Mouse (Mus musculus) urinary bladder, postnatal 4 days (tissue): Measurements from ENCODE around the gene Ascc3.

Experiments
- DNase-seq, 2 experiments: peaks; one replicate each; pipeline ENCODE4 v3.0.0; 2021 to 2022; ENCODE audit warnings: low spot score in 2 of 2

Ascc3 gene

DNA sequence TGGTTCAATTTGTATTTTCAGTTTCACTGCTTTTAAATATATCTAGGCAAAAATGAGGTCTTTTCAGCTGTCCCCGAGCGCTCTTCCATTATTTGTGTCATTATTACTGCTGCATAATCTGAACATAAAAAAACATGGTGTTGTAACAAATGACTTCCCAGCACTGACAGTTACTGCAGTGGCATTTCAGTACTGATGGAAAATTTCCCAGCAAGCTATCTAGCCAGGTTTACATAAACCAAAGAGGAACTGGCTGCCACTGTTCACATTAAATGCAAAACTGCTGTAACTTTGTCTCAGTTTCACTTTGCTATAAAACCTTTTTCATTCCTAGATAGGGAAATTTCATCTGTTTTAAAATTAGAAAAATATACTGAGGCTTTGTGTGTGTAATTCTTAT is 170.5 kb downstream of the Ascc3 start:
- DNase-seq = no peak

DNA sequence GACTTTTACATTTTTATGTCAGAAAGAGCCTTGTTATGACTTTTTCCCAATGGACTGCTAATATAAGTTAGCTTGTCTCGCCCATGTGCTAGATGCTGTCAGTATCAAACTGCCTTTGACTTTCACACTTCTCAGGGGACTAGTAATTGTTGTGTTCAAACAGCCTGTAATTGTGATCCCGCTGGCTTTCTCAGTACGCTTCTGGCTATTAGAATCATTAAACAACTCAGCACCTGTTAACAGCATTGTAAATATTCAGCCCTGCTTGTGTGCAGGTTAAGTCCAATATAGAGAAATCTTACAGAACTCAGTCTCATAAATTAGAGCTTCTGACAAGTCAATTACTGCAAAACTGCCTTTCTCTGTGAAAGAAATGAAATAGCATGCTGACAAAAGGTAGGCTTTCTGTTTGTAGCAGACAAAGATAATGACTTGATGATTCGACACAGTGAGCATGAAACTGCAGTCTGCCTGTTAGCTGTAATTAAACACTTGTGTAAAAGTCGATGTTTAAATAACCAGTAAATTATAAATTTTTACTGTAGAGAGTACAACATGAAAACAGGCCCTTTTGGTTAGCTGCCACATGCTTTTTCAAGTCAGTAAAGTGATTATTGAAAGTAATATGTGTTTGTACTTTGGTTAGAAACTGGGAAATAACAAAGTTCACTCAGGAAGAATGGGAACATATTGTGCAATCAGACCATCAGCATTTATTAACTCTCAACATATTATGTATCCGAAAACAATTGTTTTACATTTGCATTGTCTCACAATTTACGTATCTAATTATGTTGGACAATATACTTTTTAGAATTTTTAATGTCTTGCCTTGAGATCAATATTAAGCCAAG is 171.2 kb downstream of the Ascc3 start:
- no peak for DNase-seq

DNA sequence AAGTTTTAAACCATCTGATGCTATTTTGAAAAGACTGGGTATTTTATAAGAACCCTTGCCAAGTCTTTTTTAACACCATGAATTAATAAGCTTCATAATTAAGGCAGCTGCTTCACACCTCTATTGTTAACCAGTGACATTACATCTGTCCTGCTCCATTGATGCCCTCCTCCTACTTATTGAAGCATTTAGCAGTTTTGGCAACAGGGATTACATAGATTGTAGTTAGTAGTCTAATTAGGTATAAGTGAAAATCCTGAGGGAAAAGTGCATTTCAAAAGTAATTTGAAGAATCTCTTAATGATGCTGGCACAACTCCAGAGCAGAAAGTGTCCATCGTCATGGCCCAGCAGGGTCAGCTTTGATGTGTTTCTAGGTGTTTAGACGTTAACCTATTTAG is 180.3 kb downstream of the Ascc3 start:
- DNase-seq = no peak

DNA sequence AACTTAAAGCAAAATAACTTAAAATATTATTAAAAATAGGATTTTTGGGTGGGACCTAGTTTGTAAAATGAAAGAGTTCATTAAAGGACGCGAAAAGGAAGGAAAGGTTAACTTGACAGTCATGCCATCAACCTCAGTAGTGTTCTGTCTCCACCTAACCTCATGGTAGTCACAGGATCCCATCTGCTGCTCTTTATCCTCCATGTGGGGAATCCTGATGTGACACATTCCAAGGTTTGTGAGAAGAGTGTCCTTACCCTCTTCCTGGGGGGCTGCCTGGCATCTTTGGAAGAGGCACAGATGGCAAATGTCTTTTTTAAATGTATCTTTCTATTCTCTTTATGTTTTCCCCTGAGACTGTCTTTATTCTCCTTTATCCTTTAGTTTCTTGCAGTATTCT is 181.4 kb downstream of the Ascc3 start:
- no peak for DNase-seq

DNA sequence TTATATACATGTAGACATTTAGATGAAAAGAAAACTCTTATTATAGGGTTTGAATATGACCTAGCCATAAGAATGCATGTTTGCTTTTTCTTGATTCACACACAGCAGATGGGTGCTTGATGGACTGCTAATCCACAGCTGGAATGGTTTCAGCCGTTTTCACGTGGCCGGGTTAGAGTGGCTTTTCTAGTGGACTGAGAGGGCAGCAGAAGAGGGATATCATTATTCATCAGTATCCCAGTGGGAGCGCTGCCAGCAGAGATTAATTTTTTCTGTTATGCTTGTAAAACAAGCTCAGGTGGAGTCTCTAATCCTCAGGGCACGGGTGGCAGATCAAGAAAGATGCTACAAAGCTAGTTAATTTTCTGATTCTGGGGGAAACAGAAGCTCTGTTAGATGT is 200.4 kb downstream of the Ascc3 start:
- no peak for DNase-seq

DNA sequence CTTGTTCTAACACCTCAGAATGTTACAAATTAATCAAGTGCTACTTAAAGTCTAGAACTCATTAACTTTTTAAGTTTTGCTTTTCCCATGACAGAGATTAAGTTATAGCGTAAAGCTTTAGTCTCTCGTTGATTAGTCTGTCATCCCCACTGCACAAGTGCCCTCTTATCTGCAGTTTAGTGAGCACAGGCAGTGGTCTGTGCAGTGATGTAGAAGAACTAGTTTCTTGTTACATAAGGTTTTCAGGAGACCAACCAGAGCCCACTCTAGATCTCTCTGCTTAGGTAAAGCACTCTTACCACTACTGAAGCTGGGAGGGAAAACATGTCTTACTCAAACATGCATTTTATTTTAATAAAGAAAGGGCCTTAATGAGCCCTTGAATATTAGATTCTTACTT is 209.1 kb downstream of the Ascc3 start:
- no peak for DNase-seq

DNA sequence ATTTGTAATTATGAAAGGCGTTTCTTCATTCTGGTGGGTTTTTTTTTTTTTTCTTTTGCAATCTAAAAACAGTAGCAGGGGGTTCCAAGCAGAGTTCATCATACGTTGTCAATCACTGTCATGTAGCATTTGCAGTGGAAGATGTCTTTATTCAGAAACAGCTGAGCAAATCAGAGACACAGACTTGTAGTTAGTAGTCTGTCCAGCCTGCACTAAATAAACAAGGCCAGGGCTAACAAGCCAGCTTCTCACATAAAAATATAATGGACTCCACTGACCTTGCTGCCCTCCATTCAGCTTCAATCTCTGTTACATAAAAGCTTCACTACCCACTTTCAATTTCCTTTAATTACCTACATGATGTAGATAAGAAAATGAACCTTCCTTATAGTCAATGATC is 209.9 kb downstream of the Ascc3 start:
- DNase-seq = no peak

DNA sequence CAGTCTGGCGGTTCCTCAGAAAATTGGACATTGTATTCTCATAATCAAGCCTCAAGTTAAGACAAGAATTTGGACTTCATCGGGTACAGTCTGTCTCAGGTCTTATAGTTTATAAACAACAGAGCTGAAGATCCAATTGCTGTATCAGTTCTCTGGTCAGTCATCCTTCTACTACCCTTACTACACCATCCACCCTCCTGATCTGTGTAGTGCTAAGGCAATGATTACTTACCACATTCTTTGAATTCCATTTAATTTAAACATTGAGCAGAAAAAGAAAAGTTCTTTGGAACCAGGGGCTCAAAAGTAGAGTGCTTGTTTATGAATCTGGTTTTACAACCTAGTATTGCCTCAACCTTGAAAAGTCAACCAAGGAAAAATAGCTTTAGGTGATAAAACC is 213.7 kb downstream of the Ascc3 start:
- no peak for DNase-seq

DNA sequence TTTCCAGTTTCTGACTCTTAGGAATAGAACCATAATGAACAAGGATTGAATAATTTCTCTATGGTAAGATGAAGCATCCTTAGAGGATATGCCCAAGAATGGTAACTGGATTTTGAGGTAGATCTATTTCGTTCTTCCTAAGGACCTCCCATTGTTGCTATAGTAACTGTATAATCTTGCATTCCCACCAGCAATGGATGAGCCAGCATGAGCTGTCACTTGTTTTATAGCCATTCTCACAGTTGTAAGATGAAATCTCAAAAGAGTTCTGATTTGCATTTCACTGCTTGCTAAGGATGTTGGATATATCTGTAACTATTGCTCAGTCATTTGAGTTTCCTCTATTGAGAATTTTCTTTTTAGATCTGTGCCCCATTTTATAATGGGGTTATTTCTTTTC is 229.9 kb downstream of the Ascc3 start:
- DNase-seq = no peak

DNA sequence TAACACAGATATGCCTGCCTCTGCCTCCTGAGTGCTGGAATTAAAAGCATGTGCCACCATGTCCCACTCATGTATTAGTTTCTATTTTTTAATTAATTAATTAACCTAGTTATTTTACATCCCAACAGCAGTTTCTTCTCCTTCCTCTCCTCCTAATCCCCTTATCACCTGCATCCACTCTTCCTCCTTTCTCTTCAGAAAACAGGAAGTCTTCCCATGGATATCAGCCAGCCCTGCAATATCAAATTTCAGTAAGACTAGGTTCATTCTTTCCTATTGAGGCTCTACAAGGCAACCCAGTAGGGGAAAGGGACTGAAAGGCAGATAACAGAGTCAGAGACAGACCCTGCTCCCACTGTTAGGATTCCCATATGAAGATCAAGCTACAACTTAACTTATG is 234.4 kb downstream of the Ascc3 start:
- DNase-seq = no peak

DNA sequence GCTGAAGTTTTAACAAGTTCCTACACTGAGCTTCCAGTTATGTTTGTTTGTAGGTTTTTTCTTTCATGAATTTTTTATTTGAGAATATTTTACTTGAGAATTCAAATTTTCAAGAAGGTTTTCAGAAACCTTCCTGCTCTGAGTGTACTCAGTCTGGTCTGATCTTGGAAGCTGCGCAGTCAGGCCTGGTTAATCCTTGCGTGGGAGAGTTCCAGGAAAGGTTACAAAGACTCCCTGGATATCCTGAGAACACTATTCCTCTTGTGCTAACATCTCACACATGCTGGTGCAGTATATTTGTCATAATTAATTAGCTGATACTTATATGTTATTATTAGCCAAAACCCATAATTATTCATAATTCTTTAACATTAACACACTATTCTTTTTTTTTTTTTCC is 242.1 kb downstream of the Ascc3 start:
- DNase-seq = no peak

DNA sequence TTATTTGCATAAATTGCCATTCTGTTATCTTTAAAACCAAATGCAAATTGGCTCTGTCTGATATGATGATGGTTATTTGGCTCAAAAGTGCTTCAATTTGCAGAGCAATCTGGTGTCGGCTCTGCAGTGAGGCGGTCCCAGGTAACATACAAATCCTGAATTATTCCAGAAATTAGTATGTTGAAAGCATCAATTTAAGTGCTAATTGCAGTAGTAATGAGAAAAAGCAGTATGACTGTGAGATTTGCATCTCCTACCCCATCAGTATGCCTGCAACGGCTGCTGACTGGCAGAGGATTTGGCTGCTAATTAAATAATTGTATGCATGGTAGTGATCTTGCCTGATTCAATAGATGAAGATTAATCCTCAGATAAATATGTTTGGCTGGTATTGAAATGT is 250.9 kb downstream of the Ascc3 start:
- DNase-seq = no peak

DNA sequence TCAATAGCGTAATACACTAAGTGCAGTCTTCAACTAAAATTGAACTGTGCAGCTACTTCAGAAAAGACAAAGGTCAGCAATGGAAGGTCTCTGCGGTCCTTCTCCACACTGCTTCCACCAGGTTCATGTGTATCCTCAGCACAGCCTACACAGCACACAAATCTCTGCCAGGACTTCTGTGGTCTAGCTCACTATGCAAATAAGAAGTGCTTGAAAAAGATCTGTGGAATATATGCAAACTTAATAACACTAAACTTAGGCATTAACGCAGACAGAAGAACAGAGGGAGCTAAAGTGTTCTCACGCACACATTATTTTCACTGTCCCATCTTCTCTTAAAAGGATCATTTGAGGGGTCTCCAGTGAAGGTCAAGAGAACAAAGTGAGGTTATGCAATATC is 275.7 kb downstream of the Ascc3 start:
- DNase-seq = no peak

DNA sequence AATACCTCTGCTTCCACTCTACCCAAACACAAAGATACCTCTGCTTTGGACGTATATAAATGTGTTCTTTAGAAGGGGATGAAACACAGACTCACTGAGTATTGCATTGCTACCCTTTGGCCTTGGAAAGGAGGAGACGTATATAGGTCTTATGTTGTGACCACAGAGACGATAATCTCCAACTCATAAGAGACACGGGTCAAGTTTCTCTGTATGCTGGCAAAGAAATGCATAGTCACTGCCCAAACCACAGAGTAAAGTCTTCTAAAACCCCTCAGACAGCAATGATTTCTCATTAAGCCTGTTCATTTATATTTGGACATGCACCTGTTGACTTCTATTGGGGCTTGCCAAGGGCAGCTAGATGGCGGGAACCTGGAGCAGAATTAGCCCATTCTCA is 284.5 kb downstream of the Ascc3 start:
- no peak for DNase-seq

DNA sequence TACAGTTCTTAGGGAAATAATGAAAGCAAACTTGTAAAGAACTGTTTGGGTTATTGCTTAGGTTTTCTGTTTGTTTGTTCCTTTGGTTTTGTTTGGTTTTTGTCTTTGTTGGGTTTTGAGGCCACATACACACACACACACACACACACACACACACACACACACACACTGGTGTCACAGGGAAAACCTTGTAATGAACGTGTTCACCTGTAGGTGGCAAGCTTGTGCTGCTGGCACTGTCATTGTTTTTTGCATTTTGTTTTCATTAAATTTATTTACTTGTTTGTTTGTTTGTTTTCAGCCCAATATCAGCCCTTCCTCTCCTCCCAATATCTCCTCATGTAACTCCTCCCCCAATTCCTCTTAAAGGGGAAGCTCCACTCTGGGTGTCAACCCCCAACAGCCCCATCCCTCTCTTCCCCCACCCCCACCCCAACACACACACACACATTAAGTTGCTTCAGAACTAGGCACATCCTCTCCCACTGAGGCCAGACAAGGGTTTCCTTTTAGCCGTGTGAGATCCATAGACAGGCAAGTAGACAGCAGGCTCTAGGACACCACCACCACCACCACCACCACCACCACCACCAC is 289.1 kb downstream of the Ascc3 start:
- no peak for DNase-seq

DNA sequence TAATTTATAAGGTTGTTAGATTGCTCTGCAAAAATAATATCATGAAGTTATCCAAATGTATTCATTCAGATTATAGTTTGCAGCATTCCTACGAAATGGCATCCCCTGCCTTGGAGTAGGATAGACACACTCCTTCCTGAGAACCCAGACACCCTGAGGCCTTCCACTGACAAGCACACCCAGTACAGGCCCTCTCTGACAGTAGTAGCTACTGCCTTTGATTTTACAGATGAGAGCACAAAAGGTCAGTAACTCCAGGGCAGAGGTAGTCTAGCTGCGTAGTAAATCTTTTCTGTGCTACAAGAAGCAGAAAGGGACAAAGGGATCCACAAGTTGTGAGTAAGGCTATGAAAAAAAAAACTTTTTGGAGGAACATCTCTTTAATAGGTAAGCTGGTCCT is 289.9 kb downstream of the Ascc3 start:
- DNase-seq = no peak

DNA sequence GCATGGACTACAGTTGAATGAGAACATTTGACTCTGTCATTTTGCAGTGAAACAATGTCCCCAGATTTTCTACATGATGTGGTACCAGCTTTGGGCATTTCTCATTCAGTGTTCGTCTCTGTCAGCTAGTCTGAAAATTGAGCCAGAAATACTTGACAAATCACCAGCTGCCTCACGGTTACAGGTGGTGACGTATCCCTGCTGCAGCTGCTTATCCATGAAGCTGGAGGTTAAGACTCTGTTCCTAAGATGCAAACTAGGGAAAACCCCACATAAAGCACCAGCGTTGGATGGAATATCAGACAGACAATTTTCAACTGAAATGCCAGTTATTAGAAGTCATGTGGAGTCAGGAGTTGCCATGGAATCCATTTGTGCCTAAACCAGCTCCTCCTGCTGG is 293.8 kb downstream of the Ascc3 start:
- DNase-seq = no peak

DNA sequence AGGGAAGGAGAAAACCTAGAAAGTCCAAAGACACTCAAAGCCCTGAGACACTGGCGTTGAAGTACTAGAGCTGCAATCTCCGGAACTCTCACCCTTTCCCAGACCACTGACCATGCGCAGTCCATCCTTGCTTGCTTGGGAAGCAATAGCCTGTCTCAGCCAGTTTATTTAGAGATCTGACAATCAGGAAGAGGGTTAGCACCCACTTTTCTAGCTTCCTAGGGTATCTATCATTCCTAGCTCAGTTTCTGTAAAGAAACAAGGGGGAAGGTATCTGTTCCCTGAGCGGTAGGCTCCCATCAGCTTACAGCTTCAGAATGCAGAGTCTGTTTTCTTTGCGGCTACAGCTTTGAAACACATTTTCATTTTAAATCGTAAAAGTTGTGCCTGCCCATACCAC is 298.2 kb downstream of the Ascc3 start:
- DNase-seq = no peak

DNA sequence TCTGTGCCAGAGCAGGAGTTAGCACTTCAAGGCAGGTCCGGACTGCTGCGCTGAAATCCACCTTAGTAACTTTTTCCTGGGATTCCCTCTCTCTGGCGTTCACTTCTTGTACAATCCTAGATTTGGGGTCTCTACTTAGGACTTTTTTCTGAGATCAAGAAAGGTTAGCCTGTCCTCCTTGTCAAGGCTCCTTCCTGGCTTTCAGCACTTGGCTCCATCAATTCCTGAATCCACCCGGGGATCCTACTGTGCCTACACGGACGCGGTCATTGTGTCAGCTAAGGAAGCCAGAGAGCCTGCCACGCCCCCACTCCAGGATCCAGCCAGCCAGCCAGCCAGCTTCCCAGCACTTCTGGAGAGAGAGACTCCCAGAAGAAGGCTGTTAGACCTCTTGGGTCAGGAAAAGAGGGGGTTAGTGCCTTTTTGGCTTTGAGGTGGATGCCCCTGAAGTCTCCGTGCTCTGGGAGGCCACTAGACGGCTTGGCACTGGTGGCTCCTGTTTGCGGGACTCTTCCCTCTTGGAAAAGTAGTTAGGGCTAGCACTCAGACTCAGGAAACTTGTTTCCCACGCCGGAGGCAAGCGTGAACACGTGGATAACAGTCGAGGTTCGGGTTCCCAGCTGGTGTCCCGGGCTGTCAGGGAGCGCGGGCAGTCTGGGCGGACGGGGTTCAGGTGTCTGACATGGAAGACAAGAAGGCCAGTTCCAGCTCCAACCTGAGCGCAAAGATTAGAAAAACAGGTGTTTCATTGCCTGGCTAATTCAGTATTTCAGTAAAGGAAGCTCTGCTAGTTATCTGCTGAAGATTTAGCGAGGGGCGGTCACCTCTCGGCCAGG is 299.6 kb downstream of the Ascc3 start:
- DNase-seq = no peak

DNA sequence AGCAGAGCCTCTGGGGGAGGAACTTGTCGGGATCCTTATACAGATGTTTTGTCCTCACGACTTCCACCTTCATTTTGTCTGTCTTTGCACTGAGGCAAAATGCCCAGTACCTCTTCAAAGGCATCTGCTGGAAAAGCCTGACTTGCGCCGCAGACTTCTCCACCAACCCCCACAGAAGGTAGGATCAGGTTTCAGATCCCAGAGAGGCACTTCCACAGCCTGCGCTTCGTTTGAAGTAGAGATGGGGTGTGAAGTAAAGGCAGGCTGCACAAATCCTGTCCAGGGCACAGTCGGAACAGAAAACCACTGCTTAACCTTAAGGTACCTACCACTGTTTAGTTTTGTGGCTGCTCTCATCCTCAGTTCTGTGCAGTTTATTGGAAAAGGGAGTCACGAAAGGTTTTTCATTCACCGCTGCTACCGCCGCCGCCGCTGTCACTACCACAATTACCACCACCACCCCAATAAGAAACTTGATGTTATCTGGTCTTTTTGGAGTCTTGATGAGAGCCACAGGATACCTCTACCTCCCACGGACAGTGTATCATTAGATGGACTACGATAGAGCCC is 300.4 kb downstream of the Ascc3 start:
- no peak for DNase-seq

DNA sequence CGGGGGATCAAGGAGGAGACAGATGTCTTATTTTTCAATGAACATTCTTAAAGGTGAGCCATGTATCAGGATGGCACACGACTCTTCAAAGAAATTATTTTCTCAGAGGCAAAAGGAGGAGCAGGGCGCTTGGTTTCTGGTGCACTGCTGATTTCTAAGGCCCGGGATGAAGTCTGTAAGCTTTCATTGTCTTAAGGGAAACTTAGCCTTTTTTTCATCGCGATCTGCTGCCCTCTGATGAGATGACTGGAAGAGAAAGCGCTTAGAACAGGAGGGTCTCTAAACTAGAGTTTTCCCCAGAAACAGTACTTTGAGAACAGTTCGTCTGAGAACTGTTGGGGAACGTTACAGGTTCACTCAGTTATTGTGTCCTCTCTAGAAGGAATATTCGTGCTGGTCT is 301.1 kb downstream of the Ascc3 start:
- DNase-seq = no peak

DNA sequence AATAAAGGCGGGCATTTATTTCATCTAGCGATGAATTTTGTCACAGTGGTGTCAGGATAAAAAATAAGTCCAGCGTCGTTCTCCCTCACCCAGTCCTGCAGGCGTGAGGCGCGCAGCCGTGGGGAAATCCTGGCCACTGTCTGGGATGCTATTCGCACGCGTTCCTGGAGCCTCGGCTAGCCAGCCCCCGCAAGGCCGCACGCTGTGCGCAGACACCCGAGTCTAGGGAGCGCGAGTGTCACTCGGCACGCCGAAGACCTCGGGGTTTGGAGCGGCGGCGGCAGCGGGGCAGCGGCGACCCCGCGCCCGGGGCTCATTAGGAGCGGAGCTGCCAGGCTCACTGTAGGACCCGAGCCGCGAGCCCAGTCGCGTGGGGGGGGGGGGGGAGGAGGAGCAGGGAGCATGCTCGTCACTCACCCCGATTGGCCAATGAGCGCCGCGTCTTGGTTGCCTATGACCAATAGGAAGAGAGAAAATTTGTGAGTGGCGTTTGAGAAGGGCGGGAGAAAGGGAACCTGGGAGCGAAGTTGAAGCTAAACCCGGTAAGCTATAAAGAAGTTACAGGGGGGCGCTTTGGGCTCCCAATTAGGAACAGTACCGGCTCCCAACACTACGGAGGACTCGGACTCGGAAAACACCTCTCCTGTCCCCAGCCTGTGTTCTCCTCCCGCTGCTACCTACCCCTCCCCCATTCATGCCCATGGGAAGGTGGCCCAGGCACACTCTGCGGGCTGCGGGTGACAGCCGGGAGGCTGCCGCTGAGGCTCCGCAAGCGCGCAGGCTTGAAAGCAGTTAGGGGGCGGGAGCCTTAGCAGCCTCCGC is 301.9 kb downstream of the Ascc3 start, which contains the start of gene Sim1:
TSS of gene Sim1 (plus strand) at position 585 of the 822 bp plus-strand sequence.
- DNase-seq = no peak
